Mouse (Mus musculus): Measurements from ENCODE around the gene Map2k5.

- TF ChIP-seq CTCF (IDR thresholded peaks at IDR 0.05; ENCODE audit: borderline replicate concordance, insufficient read depth, low read length) (no peak), POLR2A (IDR thresholded peaks at IDR 0.05; ENCODE audit: low read depth, low read length) (no peak)
Measured at GRCm38 (mm10) chr9:63187310-63187709, 190.4 kb downstream of the Map2k5 start.
